Mouse (Mus musculus) ZHBTc4 (cell line): ENCODE data around the gene Dbp.

ENCODE experiments used
- DNase-seq: peaks from one replicate; pipeline ENCODE4 v3.0.0-alpha.2; 2011; ENCODE audit warnings: low read depth, low spot score

The Dbp gene

DNA sequence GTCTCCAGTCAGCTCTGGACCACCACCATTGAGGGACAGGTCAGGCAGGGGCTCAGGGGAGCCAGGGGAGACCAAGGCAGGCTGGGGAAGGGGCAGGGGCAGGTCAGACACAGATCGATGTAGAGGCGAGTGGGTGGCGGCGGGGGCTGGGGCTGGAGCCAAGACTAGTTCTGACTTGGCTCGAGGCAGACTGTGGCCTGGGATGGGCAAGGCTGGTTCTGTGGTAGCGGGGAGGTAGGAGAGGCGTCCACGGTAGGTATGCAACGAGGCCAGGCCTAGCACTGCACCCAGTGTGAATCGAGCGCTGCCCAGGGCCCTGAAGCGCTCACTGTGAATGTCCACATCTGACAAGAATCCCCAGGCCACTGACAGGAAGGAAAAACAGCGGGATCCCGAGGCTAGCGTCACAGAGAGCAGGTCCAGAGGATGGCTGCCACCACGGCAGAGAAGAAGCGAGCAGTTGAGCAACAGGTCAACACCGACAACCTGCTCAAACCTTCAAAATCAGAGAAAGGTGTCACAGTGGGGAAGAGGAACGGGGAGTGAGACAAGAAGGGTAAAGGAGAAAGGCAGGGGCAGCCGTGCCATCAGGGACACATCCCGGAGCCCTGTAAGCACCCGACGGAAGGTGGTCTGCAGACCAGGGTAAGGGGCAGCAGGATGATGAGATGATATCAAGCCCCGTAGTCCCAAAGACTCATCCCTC lies 6.6 kb downstream of the Dbp start:
- DNase-seq, result no peak

DNA sequence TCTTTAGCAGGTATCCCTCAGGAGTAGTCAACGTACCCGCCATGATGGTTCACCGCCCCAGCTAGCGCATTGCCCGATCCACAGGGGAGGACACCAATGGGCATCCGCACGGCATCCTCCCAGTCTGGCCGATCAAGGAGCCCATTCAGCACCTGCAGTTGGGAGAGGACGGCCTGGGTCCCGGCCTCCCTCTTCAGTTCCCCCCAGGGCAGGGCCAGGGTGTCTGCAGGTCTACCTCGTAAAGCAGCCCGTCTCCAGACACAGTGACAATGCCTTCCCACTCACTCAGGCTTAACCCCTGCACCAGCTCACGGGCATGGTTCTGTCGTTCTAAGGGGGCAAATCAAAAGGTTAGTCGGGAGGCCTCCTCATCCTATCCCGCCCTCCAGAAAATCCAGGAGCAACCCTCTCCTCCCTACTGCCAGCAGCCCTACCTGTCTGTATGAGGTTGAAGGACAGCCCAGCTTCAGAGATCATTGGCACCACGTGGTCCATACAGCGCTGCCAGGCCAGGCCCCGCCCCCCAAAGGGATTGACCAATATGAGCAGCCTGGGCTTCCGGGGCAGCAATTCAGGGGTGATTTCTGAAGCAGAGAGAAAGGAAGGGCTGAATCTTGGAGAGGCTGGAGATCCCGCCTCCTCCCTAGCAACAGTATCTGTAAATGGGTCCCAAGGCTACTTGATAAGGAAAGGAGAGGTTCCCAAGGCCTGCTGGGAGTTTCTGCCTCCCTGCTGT lies 7.3 kb downstream of the Dbp start:
- DNase-seq, result peak; percentile 55

DNA sequence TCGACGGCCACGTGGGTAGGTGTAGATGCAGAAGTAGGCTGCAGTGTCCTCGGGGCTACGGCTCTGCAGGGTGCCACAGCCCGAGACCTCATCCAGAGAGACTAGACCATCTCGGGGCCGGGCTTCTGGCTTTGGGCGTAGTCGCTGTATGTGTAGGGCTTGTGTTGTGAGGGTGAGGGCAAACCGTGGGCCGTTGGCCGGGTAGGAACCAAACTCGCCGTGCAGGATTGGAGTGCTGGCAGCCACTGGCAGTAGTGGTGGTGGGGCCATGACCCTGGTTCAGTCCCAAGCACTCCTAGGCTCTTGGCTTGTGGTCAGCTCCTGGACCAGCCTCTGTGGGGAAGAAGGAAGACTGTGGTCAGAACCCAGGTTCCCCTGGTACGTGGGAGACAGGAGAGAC lies 8.5 kb downstream of the Dbp start:
- no peak for DNase-seq

DNA sequence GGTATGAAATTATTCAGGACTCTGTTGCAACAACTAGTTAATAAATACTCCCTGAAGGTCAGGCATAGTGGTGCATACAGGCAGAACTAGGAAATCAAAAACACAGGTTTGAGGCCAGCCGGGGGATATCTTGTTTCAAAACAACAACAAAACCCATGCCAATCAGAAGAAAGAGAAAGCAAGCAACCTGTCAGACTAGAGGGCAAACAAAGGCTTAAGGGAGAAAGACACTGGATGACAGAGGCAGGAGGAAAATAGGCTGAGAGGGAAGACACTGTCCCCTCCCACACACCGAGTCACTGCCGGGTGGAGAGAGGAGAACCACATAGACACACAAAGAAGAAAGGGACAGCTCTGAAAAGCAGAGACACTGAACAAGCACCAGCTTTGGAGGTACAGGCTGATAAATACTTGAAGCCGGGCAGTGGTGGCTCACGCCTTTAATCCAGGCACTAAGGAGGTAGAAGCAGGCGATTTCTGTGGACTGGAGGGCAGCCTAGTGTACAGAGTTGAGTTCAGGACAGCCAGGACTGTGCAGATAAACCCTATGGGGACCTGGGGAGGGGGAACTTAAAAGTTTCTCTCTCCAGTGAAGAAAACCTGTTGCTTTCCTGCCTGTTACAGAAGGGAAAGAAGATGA lies 9.1 kb downstream of the Dbp start:
- no peak for DNase-seq

DNA sequence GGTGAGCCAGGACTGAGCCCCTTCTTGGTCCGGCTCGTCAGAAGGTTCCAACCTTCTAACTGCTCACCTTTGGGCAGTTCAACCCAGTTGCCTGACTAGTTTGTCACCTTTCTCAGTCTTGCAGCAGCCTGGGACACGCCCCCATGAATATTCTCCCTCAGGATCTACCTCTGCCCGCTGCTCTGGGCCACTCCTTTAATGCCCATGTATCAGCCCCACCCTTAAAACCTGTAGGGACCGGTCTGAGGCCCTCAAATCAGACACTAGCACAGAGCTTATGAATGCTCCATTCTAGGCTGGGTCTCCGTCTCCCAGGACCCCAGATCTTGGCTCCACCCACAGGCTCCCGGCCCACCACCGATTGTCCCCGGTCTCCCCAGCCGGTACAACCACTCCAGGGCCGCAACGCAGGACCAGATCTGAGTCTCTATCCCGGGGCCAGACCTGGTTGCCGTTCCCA lies 9.8 kb downstream of the Dbp start:
- peak; percentile 86 for DNase-seq

DNA sequence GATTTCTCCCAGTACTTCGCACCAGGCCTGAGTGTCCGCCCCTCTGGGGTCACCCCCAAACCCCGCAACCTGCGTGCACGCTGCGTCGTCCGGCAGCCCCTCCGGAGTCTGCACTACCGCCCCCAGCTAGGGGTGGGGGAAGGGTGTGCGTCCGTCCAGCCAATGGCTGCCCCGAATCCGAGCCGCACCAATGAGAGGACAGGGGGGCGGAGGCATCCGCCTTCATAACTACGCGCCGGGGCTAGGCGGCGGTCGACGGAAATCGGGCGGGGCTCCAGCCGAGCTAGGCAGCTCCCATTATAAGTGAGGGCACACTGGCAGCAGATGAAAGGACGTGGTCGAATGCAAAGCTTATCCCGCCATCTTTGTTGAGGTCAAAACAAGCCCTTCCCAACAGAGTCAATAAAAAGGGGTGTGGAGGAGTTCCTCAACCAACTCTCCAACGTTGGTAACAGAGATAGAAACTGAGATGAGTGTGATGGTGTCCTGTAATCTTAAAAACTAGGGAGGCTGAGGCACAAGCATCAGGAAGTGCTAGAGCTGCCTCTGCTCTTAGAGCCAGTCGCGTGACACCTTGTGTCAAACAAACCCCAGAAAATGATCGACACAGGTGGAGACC lies 10.3 kb downstream of the Dbp start, which contains the start of gene Rpl18:
Rpl18 (plus strand) TSS at position 368 of the 619 bp plus-strand sequence.
- DNase-seq, result peak; percentile 99

DNA sequence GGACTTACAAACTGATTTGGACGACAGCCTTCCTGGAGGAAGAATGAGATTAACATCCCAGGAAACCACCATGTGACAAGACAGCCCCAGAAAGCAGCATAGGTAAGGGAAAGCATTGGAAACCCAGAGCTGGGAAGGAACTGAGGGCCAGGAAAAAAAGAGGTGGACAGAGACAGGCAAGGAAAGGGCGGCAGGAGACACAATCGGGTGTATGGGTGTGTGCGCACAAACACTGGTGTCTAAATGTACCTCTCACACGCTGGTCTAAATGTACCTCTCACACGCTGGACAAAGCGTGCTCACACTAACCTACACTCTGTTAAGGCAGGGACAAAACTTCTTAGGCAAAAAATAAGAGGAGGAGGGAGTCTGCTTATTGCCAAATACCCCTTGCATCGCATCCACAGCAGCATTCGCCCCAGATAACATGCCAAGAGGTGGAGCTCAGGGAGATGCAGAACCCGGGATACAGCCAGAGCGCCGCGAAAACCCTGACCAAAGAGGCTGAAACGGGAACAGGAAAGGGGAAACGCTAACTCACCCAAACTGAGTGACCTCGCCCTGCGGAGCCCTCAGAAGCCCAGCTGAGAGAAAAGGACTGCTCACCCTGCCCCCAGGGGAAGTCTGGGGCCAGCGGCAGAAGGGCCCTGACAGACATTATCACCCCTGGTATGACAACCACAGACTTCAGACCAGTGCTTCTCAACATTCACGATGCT lies 11.0 kb downstream of the Dbp start:
- DNase-seq, result no peak

DNA sequence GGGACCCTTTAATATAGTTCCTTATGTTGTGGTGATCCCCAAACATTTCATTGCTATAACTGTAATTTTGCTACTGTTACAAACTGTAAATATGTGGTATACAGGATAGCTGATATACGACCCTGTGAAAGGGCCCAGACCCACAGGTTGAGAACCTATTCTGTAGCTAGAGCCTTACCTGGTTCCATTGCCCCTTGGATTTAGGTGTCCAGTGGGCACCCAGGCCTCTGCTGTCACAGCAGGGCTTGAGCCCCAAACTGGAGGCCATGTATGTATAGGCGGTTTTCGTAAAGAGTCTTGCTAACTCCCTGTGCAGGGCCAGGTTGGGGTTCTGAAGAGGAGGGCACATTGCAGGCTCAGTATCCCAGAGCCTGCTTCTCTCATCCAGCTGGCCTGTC lies 11.6 kb downstream of the Dbp start:
- no peak for DNase-seq

DNA sequence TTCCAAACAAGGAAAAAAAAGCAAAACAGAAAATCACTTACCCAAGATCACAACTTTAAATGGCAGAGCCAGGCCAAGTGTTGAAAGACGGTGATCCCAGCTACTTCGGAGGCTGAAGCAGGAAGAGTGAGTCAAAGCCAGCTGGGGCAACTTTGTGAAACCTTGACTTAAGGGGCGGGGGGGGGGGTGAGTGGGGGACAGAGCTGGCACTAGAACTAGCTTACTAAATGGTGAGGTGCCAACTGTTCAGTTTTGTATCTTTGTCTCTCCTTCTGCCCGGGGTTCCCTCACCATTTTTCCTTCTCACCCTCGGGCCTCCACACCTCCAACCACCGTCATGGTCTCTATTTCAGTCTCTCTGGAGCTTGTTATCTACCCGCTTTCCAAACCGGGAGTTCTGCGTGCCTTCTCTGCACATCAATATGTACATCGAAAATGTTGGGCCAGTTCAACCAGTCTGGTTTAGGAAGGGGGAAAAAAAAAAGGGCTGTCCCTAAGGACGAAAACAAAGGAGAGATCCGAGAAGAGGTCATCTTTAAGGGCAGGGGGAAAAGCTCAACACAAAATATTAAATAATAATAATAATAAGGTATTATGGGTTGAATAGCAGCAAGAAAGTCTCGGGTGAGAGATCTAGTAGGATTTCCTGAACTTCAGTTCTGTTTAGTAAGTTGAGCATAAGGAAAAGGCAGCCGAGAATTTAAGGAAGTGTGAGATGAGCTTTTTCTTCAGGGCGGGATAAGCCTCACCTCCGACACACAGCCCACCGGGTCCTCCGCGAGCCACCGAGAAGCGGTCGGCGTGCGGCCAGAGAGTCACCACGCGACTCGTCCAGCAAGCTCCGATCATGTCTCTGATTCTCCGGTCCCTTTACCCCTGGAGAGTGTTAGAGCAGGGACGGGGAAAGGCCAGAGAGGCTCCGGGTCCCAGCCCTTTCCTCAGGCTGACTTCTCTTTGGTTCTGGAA lies 12.3 kb downstream of the Dbp start:
- no peak for DNase-seq

DNA sequence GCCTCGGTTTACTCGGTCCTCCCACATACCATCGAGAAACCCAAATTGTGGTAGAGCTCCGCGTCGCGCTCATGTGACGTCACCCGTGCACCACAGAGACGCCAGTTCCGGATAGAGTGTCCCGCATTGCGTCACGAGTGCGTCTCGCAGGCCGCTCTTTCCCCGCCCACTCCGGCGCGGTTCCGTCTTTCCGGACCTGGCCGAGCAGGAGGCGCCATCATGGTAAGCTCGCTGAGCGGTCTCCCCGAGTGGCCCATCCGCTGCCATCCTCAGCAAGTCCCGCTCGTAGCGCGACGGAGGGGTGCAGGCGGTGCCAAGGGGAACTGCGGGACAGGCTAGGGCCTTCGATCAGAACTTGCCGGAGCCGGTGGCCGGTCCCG lies 13.0 kb downstream of the Dbp start, which contains the start of gene Sphk2:
Sphk2 (minus strand) TSS at position 85 of the 380 bp plus-strand sequence.
- DNase-seq, result peak; percentile 99

DNA sequence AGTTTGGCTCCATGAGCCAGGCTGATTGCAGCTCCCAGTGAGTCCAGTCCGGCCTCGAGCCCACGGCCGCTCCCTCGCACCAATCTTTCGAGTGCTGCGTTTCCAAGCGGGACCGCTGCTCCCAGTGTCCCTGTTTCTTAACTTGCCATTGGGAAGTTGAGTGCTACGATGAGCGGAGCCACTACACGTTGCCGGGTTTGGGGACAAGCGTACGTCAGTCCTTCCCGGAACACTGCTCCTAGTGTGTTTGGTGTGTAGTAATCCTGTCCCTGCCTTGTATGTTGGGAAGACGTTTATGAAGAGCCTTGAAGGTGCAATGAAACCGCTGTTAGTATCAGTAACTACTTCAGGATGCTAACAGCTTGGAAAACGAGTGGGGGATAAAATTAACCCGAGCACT lies 13.4 kb downstream of the Dbp start:
- no peak for DNase-seq

DNA sequence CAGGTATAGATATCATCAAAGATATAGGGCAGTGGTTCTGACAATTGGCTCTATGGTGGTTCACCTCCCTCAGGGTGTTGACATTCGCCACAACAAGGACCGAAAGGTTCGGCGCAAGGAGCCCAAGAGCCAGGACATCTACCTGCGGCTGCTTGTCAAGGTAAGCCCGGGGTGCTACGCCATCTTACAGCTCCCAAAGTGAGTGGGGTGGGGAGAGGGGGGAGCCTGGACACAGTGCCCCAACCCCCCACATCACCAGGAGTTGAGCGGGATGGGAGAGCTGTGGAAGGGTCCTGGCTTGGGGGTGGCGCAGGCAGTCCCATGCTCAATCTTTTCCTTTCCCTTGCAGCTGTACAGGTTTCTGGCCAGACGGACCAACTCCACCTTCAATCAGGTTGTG lies 14.3 kb downstream of the Dbp start:
- DNase-seq, result peak; percentile 43

DNA sequence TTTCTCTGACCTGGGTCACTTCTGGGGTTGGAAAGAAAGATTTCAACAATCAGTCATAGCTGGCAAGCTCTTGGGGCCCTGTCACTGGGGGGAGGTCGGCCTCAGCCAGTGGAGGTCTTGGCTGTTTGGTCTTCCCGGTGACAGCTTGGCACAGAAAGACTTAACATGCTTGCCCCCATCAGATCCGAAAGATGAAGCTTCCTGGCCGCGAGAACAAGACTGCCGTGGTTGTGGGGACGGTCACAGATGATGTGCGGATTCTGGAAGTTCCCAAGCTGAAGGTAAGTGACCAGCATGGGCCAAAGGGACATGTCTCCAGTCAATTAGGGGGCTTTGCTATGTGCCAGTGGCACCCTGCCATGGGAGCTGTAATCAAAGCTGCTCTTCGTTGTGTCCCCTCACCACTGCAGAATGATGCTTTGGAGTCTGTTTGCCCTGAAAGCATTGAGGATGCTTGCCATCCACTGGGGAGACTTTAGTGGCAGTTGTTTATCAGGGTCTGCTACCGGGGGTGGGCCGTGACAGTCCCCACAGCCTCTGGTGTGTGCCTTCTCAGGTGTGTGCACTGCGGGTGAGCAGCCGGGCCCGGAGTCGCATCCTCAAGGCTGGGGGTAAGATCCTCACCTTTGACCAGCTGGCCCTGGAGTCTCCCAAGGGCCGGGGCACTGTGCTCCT lies 15.0 kb downstream of the Dbp start:
- DNase-seq, result peak; percentile 32

DNA sequence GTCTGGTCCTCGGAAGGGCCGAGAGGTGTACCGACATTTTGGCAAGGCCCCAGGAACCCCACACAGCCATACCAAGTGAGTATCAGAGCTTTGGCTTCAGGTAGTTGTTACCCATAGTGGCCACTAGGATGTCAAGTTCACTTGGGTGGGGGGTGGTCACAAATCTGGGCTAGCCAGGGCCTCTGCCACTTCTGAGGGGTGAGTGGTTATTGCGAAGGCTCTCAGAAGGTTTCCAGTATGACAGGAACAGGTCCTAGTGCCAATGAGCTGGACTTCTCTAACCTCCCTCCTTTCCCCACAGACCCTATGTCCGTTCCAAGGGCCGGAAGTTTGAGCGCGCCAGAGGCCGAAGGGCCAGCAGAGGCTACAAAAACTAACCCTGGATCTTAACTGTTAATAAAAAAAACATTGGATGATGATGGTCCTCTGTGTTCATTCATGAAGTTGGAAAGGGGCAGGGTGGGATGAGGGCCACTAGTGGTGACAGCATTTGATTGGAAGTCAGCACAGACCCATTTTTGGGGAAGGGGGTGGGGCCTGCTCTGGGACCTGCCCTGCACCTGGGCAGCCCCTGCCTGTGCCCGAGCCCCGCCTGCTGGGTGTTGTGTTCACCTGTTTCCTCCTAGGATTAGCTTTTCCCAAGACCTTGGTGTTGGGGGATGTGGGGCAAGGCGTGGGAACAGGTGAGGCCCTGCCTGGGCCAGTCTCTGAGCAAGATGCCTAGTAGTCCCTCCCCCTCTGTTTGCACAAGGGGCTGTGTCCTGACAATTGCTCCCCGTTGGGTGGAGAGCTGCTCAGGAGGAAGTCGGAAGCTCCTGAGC lies 15.7 kb downstream of the Dbp start, which contains the start of gene Fam83e:
Fam83e (plus strand) TSS at position 800 of the 821 bp plus-strand sequence.
- peak; percentile 73 for DNase-seq

DNA sequence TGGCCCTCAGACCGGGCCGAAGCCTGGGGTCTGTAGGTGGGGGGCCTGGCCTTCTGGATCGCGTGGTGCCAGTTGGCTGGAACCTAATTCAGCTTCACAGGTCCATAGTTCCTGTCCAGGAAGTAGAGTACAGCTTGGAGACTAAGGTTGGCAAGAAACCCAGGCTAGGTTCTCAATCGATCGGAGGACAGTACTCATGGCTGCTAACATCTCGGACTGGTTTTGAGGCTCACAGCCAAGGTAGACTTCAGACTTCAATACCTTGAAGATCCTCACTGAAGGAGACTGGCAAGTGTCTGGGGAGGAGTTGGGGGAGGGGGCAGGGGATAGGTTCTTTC lies 16.3 kb downstream of the Dbp start:
- no peak for DNase-seq

DNA sequence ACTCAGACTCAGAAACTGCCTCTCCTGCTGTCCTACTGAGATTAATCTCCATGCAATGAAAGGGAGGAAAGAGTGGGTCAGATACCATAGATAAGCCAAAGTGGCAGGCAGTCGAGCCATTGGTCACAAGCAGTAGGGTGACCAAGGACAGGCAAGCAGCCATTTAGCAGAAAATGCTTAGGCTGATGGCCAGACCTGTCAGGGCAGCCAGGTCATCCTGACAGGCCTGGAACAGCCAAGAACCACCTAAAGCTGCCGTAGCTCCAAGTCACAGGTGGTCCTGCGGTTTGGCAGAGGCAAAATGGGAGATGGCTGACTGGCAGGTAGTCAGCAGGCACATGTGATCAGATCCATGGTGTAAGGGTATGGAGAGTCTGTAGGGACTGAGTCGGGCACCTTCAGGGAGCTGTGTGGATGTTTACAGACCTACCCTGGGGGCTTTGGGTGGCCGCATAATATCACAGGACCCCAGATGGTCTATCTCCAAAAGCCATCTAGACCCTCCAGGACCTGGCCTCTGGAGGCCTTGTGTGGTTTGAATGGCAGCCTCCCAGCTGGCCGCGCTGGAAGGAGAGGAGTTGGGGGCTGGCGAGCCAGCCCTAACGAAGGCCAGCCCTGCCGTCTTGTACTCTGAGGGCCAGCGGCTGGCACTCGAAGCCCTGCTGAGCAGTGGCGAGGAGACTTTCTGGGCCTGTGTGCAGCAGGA lies 16.9 kb downstream of the Dbp start:
- peak; percentile 35 for DNase-seq

DNA sequence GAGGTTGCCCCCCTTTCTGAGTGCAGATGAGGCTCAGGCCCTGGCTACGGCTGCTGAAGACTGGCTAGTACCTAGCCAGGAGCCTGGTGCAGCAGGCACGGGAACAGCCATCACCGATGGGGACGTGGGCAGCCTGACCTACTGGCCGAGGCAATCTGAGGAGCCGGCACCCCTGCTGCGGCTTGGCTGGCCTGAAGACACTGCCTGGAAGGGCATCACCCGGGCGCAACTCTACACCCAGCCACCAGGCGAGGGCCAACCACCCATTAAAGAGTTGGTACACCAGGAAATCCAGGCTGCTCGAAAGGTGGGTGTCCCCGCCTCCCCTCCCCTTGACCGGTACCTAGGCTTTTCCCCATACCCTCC lies 17.4 kb downstream of the Dbp start:
- DNase-seq, result peak; percentile 55

DNA sequence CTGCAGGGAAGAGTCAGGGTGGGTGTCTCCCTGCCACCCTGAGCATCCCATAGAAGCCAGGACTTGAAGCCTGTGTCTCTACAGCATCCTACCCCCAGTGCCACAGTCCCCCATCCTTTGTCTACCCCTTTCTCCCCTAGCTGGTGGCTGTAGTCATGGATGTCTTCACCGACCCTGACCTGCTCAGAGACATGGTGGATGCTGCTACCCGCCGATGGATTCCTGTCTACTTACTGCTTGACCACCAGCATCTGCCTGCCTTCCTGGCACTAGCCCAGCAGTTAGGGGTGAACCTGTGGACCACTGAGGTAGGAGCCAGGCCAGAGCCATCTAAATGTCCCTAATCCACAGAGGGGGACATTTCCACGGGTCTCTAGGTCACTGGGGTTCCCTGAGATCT lies 18.4 kb downstream of the Dbp start:
- DNase-seq, result no peak
